Mouse (Mus musculus) right cerebral cortex, postnatal 36 days (tissue): ENCODE measurements around the gene H2afv.

Experiments used
- DNase-seq, 2 experiments: peaks; one replicate each; pipeline ENCODE4 v3.0.0; 2022; ENCODE audit warnings: low spot score in 2 of 2, mixed read lengths in 1 of 2

Gene H2afv

GRCm38 (mm10) chr11:6444077-6444853, at the start of gene H2afv:
Gene H2afv (minus strand): TSS chr11:6444443.
- peak; percentile 99 for DNase-seq

- no peak for DNase-seq
Measured at GRCm38 (mm10) chr11:6489691-6490503, 45.7 kb upstream of the H2afv start.

- no peak for DNase-seq
Measured at GRCm38 (mm10) chr11:6489257-6489656, 45.0 kb upstream of the H2afv start.

GRCm38 (mm10) chr11:6488041-6488684, 43.9 kb upstream of the H2afv start:
- DNase-seq: no peak

GRCm38 (mm10) chr11:6487496-6487895, 43.3 kb upstream of the H2afv start:
- no peak for DNase-seq

- no peak for DNase-seq
Measured at GRCm38 (mm10) chr11:6486916-6487315, 42.7 kb upstream of the H2afv start.

- no peak for DNase-seq
Measured at GRCm38 (mm10) chr11:6484244-6484959, 40.2 kb upstream of the H2afv start.

GRCm38 (mm10) chr11:6483103-6483502, 38.9 kb upstream of the H2afv start:
- DNase-seq: no peak

- no peak for DNase-seq
Measured at GRCm38 (mm10) chr11:6481669-6482185, 37.5 kb upstream of the H2afv start.

- peak; percentile 7 to 28 for DNase-seq
Measured at GRCm38 (mm10) chr11:6480681-6481405, 36.6 kb upstream of the H2afv start.

- no peak for DNase-seq
Measured at GRCm38 (mm10) chr11:6480191-6480590, 35.9 kb upstream of the H2afv start.

GRCm38 (mm10) chr11:6479231-6479630, 35.0 kb upstream of the H2afv start:
- DNase-seq: no peak

GRCm38 (mm10) chr11:6477350-6477749, 33.1 kb upstream of the H2afv start:
- DNase-seq: no peak

GRCm38 (mm10) chr11:6476876-6477275, 32.6 kb upstream of the H2afv start:
- no peak for DNase-seq

- DNase-seq: peak; percentile 82 to 86
Measured at GRCm38 (mm10) chr11:6475867-6476484, 31.7 kb upstream of the H2afv start, which contains the start of gene Purb. Gene Purb (minus strand): TSS chr11:6475917.

- DNase-seq: peak; percentile 30 to 42
Measured at GRCm38 (mm10) chr11:6474874-6475731, 30.9 kb upstream of the H2afv start.

- no peak for DNase-seq
Measured at GRCm38 (mm10) chr11:6474381-6474780, 30.1 kb upstream of the H2afv start.

- DNase-seq: no peak
Measured at GRCm38 (mm10) chr11:6472076-6472475, 27.8 kb upstream of the H2afv start.

GRCm38 (mm10) chr11:6471493-6471892, 27.2 kb upstream of the H2afv start:
- no peak for DNase-seq
